Mouse (Mus musculus) common myeloid progenitor, adult 5-6 weeks (primary cell): ENCODE data around the gene Ntf5. TPM values are rescaled to one million over a fixed set of nuclear protein-coding genes. Genes with fewer than 3 reads are reported as not detected.
A peak's percentile ranks its signal among the peaks of the same experiment; 100 is the strongest.

Experiments
- ATAC-seq: replicated peaks from 2 replicates; pipeline ENCODE4 v1.8.0; 2016; ENCODE audit warnings: low read depth, mild to moderate bottlenecking, moderate TSS enrichment, inconsistent platforms; ENCODE audit not compliant: poor library complexity, severe bottlenecking
- total RNA-seq: library from RNA; stranded (forward); fragments of 200-1000, 187-1606 nt; gene quantifications from 2 replicates; pipeline ENCODE4 v1.2.3, GENCODE M21; 2017

The Ntf5 gene
- total RNA-seq, 1 experiment from 2014 or later: not detected

DNA sequence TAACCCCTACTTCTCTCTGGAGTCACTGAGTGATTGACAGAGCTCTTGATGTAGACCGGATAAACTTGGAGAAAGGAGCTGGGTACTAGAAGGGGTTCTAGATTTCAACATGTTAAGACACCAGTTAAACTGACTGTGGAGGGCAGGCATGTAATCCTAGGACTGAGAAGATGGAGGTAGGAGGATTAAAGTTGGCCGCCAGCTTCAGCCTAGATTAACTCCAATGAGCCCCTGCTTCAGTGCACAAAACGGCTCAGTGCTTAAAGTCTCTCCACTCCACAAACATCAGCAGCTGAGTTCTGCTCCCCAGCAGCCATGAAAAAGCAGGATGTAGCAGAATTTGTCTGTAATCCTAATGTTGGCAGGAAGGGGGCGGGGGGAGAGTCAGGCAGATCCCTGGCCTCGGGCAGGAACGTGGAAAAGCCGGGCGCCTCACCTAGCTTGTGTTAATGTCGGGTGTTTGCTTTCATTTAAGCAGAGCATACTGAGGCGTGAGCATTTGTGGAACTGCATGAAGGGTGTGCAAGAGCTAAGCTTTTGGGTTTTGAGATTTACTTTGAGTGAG is 11.9 kb upstream of the Ntf5 start:
- no peak for ATAC-seq

DNA sequence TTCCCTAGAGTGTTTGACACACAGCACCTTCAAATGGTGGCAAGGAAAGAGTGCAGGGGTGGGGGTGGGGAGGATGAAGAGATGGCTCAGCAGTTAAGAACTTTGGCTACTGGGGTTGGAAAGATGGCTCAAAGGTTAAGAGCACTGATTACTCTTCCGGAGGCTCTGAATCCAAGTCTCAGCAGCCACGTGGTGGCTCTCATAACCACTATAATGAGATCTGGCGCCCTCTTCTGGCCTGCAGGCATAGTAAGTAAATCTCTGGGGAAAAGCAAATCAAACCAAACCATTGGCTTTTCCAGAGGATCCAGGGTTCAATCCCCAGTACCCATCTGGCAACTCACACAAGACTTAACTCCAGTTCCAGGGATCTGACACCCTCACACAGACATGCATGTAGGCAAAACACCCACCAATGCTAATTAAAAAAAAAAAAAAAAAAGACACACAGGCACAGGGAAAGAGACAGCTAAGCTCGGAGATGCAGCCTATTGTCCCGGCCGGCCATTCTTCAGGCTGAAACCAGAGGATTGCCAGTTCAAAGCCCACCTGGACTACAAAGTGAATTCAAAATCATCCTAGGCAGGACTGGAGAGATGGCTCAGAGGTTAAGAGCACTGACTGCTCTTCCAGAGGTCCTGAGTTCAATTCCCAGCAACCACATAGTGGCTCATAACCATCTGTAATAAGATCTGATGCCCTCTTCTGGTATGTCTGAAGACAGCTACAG is 9.8 kb upstream of the Ntf5 start:
- ATAC-seq: peak; percentile 64

DNA sequence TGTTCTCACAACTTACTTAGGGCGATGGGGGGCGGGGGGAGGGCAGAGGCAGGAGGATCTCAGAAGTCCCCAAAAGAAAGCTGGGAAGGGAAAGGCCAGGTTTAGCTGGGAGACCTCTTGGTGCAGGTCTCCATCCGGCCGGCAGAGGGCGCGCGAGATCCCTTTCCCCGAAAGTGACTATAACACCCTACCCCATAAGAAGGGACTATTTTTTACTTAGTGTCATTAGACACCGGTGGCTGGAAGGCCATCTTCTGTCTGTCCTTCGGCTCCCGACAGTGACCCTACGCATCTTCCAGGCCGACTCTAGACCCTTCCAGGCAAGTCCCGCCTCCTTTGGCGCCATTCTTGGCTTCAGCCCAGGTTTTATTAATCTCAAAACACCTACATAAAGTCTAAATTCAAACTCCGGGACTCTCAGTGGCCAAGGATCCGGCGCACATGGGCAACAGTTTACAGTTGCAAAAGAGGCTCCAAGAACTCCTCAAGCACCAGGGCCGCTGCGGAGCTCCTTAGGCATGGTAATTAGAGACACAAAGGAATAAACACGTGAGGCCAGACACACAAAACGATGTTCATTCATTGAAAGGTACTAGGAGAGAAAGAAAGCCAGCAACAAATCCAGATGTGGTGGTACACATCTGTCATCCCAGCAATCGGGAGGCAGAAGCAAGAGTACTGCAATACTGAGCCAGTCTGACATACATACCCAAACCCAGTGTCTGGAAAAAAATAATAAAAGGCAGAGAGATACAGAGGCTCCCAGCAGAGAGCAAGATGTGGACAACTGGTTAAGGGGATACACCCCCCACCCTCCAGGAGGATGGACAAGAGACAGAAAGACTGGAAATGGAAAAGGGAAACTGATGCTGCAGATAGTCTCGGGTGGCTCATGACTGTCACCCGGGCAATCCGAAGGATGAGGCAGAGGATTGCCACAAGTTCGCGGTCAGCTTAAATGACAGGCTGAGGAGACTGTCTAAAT is 8.1 kb upstream of the Ntf5 start, which contains the start of gene Kcna7:
TSS of gene Kcna7 (plus strand) at position 563 of the 985 bp plus-strand sequence.
- ATAC-seq: peak; percentile 79

DNA sequence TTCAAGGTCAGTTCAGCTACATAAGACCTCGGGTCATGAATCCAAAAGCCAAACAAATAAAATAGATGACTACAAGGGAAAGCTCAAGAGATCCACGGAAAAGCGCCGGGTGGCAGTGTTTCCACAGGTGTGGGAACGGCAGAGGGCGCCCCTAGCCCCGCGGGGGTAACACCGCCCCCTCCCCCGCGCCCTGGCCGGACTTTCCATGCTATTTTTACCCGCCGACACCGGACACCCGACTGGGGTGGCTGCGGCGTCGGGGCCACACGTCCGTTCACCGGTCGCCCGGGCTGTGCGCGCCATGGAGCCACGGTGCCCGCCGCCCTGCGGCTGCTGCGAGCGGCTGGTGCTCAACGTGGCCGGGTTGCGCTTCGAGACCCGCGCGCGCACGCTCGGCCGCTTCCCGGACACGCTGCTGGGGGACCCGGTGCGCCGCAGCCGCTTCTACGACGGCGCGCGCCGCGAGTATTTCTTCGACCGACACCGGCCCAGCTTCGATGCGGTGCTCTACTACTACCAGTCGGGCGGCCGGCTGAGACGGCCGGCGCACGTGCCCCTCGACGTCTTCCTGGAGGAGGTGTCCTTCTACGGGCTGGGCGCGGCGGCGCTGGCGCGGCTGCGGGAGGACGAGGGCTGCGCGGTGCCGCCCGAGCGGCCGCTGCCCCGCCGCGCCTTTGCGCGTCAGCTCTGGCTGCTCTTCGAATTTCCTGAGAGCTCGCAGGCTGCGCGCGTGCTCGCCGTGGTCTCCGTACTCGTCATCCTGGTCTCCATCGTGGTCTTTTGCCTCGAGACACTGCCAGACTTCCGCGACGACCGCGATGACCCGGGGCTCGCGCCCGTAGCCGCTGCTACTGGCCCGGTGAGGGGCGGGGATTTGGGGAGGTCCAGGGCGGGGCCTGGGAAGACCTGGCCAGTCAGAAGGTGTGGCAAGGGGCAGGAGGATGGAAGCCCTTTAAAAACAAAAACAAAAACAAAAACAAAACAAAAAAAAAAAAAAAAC is 7.0 kb upstream of the Ntf5 start:
- ATAC-seq: no peak

DNA sequence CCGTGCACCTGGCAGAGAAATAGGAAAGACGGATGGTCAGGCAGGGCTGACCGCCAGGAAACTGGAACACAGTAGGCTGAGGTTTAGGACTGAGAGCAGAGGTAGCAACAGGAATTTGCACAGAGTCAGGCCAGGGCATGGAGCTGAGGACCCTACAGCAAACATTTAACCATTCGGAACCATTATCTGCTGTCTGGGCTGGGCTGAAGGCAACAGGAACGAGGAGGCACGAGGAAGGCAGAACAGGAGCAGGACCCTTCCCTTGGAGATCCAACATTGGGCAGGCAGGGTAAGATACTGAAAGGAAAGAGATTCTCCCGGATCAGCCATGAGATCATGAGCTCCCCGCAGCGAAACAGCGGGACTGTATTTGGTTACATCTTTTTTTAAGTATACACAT is 5.7 kb upstream of the Ntf5 start:
- no peak for ATAC-seq

DNA sequence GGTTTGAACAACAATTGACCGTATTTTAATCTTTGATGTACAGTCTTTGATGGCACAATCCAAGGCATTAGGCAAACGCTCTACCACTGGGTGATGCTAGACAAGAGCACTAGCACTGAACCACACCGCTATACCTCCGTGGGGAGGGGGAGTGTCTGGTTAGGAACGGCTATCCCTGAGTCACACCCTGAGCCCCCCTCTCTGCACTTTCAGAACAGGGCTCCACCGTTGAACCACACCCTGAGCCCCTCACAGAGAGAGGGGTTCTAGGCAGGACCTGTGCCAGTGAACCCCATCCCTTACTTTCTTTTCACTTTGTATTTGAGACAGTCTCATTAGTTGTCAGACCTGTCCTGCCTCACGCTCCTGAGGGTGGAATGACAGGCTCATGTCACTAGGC is 5.1 kb upstream of the Ntf5 start:
- ATAC-seq: no peak

DNA sequence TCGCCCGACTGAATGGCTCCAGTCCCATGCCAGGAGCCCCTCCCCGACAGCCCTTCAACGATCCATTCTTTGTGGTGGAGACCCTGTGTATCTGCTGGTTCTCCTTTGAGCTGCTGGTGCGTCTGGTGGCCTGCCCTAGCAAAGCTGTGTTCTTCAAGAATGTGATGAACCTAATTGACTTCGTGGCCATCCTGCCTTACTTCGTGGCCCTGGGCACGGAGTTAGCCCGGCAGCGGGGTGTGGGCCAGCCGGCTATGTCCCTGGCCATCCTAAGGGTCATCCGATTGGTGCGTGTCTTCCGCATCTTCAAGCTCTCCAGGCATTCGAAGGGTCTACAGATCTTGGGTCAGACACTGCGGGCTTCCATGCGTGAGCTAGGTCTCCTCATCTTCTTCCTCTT is 4.5 kb upstream of the Ntf5 start:
- no peak for ATAC-seq

DNA sequence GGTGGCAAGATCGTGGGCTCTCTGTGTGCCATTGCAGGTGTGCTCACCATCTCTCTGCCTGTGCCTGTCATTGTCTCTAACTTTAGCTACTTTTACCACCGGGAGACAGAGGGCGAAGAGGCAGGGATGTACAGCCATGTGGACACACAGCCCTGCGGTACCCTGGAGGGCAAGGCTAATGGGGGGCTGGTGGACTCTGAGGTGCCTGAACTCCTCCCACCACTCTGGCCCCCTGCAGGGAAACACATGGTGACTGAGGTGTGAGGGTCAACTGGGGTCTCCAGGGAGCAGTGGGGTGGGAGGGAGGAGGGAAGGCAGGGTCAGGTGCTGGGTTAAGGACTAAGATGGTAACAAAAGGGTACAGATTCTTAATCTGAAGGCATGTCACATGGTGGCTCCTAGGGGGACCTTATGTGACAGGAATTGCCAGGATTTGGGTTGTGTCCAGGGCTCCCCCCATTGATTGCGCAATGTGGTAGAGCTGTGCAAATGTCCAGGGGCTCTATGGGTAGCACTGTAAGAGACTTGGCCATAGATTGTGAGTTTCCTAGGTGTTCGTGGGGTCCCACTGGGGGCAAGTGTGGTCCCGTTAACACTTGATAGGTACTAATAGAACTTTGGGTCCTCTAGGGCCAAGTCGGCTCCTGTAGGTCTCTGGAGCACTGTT is 3.9 kb upstream of the Ntf5 start:
- ATAC-seq: no peak

DNA sequence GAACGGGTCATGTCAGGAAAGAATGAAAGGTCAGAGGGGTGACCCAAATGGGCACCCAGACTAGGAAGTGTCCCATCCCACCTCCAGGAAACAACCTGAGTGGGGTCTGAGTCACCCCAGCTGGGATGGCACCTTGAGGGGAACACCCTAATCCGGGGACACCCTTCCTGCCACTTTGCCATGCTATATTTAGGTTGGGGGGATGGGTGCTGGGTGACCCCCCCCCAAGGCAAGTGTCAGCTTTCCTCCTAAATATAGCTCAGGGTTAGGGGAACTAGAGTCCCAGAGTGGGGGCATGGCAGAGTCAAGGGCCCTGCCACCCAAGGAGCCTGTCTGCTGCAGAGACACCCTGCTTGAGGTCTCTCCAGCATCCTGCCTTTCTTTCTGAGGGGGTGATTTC is 1.1 kb upstream of the Ntf5 start:
- ATAC-seq: no peak

DNA sequence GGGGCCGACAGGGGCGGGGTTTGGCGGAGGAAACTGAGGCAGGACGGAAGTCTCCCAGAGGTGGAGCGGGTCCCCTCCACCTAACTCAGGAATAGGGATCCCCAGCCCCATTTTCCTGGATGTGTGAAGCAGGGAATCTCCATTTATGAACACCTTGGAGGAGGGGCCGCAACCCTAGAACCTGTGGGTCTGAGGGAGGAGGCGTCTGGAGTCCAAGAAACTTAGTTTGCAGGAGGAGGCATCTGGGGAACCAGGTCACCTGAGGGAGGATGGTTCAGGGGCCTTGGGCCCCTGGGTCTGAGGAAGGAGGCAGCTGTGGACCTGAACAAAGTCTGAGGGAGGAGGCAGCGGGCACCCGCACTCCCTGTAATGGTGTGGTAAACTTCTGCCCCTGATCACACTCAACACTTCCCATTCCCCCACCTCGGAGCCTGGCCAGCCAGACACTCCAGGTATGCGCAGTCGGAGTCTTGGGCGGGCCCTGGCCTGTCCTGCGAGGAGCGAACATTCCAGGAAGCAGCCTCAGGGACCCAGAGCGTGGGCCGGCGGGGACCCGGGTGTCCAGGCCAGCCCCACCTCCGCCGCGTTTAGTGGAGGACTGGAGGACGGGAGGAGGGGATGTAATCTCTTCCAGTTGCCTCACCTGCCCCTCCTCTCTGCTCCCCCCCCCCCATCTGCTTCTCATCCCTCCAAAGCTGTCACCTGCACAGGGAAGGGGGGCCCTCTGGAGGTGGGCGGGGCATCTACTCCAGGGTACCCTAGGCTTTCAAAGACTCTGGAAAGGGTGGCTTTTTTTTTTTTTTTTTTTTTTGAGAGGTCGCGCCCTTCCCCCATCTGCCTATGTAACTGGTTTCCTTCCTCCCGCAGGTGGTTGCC is 607 bp downstream of the Ntf5 start:
- 0 out of 2 replicates have a peak, but pooled peaks have one; percentile 12 for ATAC-seq

DNA sequence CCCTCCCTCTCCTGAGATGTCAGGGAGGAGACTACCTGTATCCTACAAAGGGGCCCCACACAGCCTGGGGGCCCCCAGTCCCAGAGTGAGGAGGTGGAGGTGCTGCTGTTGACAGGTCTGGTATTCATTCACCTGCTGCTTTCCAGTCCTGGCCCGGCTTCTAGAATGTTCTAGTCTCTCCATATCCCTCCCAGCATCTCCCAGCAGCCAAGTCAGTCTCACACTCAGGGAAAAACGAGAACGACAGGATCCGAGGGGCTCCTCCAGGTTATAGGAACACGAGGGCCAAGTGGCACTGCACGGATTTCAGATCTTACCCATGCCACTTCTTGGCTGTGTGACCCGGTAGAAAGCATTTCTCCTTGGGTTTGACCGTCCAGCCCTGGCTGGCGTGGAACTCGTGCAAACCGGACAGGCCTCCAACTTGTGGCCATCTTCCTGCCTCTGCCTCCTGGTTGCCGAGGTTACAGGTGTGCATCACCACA is 1.3 kb downstream of the Ntf5 start:
- ATAC-seq: no peak

DNA sequence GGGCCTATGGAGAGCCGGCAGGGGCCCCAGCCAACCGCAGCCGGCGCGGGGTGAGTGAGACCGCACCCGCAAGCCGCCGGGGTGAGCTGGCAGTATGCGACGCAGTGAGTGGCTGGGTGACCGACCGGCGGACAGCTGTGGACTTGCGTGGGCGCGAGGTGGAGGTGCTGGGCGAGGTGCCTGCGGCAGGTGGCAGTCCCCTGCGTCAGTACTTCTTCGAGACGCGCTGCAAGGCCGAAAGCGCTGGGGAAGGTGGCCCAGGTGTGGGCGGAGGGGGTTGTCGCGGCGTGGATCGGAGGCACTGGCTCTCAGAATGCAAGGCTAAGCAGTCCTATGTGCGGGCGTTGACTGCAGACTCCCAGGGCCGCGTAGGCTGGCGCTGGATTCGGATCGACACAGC is 2.1 kb downstream of the Ntf5 start:
- peak; percentile 43 for ATAC-seq

DNA sequence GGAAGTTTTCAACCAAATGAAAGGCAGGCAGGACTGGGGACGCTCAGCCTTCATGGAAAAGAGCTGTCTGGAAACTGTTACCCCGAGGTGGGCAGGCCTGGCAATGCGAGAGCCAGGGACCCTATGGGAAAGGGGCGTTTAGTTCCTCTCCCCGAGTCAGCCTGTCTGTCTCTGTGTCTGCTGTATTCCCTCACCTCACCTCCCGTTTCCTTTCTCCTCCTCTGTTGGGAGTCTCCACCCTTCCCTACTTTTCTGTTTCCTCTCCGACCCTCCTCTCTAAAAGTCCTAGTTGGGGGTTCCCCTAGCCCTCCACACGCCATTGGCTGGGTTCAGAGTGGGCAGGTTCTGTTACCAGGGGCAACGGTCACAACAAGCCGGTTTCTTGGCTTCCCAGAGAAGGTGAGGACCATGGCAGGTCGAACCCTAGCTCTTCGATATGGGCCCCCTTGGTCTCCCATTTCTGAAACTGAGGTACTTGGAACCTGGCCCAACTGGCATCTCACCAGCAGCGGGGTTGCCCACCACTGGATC is 4.5 kb downstream of the Ntf5 start:
- no peak for ATAC-seq

DNA sequence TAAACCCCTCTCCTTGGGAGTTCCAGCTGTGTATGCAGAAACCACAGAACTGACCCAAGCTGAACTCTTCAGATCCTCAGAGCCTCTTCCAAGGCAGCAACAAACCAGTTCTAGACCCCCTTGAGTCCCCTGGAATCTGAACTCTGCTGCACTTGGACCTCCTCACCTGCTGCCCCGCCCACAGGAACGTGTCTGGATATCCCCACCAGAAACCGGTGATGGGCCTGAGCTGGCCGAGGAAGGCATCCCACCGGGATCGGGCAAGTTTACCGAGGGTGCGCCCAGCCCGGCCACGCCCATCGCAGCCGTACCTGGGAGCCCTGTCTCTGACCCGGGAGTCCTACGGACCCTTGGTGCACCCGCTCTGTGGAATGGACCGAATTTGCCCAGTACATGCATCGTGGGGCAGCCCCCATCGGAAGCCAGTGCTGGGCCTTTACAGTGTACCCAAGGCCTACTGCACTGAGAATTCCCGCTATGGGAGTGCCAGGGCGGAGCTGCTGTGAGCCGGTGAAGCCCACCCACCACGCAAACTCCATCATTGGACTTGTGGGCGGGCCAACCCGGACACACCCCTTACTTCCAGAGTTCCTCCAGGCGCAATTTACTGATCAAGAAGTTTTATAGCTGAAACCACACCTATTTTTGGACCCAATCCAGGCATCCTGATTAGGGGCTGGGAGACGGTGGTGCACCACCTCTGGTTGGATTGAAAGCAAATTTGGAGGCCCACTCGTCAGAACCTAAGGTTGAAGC is 6.5 kb downstream of the Ntf5 start:
- no peak for ATAC-seq

DNA sequence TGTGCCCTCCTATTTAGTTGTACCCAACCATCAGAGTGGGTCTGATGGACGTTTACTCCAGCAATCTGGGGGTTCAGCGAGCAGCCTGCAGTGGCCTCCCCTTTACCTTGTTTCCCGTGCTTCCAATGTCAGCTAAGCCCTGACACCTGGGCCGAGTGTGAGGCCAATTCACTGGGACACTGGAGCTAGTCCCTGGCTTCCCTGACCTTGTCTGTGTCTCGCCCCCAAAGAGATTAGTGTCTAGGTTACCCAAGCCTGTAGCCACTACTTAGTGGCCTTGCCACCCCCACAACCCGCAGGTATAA is 7.1 kb downstream of the Ntf5 start, which contains the start of gene Lhb:
TSS of gene Lhb (plus strand) at position 206 of the 305 bp plus-strand sequence.
- no peak for ATAC-seq

DNA sequence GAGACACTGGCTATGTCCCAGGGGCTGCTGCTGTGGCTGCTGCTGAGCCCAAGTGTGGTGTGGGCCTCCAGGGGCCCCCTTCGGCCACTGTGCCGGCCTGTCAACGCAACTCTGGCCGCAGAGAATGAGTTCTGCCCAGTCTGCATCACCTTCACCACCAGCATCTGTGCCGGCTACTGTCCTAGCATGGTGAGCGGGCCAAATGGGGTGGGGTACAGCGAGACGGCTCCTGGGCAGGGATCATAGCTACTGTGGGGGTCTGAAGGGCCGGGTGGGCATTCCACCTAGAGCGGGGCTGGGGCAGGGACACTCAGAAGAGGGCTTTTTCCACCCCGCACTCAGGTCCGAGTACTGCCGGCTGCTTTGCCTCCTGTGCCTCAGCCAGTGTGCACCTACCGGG is 7.7 kb downstream of the Ntf5 start:
- no peak for ATAC-seq

DNA sequence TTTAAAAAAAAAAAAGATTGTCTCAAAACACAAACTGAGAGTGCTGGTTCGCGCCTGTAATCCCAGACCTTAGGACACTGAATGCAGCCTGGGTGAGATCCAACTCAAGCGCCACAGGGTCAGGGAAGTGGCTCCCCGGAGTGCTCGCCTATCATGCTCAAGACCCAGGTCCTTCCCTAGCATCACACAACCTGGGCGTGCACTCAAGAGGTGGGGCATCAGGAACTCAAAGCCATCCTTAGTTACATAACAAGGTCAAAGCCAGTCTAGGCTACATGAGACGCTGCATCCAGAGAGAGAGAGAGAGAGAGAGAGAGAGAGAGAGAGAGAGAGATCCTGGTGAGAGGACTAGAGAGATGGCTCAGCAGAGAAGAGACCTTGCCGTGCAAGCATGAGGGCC is 13.1 kb downstream of the Ntf5 start:
- no peak for ATAC-seq
